Mouse (Mus musculus) midbrain, embryonic 14.5 days (tissue): ENCODE measurements around the gene Grk6. TPM values are rescaled to one million over a fixed set of nuclear protein-coding genes. Genes with fewer than 3 reads are reported as not detected.

Source experiments
- ATAC-seq: fragments of 200-750 bp; cut with Nextera tagmentation; 2 replicates; pipeline ENCODE4 v1.8.0; 2017; ENCODE audit warnings: moderate number of reproducible peaks, moderate library complexity; ENCODE audit not compliant: low FRiP score, low TSS enrichment
- DNase-seq: peaks from one replicate; pipeline ENCODE4 v3.0.0-alpha.2; 2015
- H3K27ac ChIP-seq: fragments of 300-500 bp; sonication (generic); replicated peaks from 2 replicates; pipeline ENCODE4 v1.5.1; 2014; ENCODE audit warnings: mild to moderate bottlenecking, low read depth, low read length, moderate library complexity
- H3K27me3 ChIP-seq: fragments of 300-500 bp; sonication (generic); 2 replicates; pipeline ENCODE4 v1.6.1; 2014; ENCODE audit warnings: low read length, control low read depth, mixed read lengths; ENCODE audit not compliant: control insufficient read depth, insufficient read depth
- H3K36me3 ChIP-seq: fragments of 300-500 bp; sonication (generic); 2 replicates; pipeline ENCODE4 v1.6.1; 2014; ENCODE audit warnings: low read length, control low read depth; ENCODE audit not compliant: control insufficient read depth, insufficient read depth
- H3K4me1 ChIP-seq: fragments of 300-500 bp; sonication (generic); 2 replicates; pipeline ENCODE4 v1.6.1; 2014; ENCODE audit warnings: mild to moderate bottlenecking, antibody characterized with exemption, low read length, control low read depth; ENCODE audit not compliant: control insufficient read depth, insufficient read depth
- H3K4me2 ChIP-seq: fragments of 300-500 bp; sonication (generic); 2 replicates; pipeline ENCODE4 v1.6.1; 2014; ENCODE audit warnings: mild to moderate bottlenecking, low read length, moderate library complexity
- H3K4me3 ChIP-seq: fragments of 300-500 bp; sonication (generic); replicated peaks from 2 replicates; pipeline ENCODE4 v1.5.1; 2014; ENCODE audit warnings: low read depth, low read length
- H3K9ac ChIP-seq: fragments of 300-500 bp; sonication (generic); replicated peaks from 2 replicates; pipeline ENCODE4 v1.6.1; 2014; ENCODE audit warnings: mild to moderate bottlenecking, low read length, moderate library complexity
- H3K9me3 ChIP-seq: fragments of 300-500 bp; sonication (generic); 2 replicates; pipeline ENCODE4 v1.6.1; 2016; ENCODE audit warnings: low read length, control low read depth, mixed read lengths; ENCODE audit not compliant: control insufficient read depth
- WGBS: fragments of 180-500 bp; shearing (Covaris S2); extraction: QIAGEN DNeasy Blood & Tissue Kit; methylation state at CpG from one replicate; pipeline ENCODE4 v1.1.7; 2014; 5-methylcytosine and 5-hydroxymethylcytosine counted together
- polyA plus RNA-seq: library from polyadenylated mRNA; unstranded; fragments of >200 nt; fragmentation: Nextera tagmentation; extraction: Ambion mirVana; gene quantifications from 2 replicates; pipeline ENCODE4 v1.2.1, GENCODE M21; 2014

Grk6 gene
- polyA plus RNA-seq, 1 experiment from 2014 or later = 44.0 TPM

GRCm38 (mm10) chr13:55443799-55444285 lies 1.0 kb upstream of the Grk6 start:
- no peak for DNase-seq
- H3K27me3 ChIP-seq = no peaks in the 10 kb centered on the region

GRCm38 (mm10) chr13:55444286-55444936 lies 461 bp upstream of the Grk6 start:
- peaks cover 13% of the 10 kb centered on the region for H3K4me1 ChIP-seq
- under 1% methylated on average over 33 of the region's 33 CpGs for WGBS

More at GRCm38 (mm10) chr13:55443799-55444285, 1.0 kb upstream of the Grk6 start:
- Histone ChIP-seq H3K9me3 (no peaks in the 10 kb centered on the region), H3K9ac (peak overlapping the region; percentile 62), H3K4me1 (peaks cover 13% of the 10 kb centered on the region), H3K4me2 (peak overlapping the region; percentile 89), H3K4me3 (peak overlapping the region; percentile 82), H3K27ac (peak overlapping the region; percentile 95), H3K36me3 (no peaks in the 10 kb centered on the region)
- 42% methylated on average over 9 of the region's 9 CpGs for WGBS
- no peak for ATAC-seq

GRCm38 (mm10) chr13:55445361-55446091 lies 654 bp downstream of the Grk6 start:
- WGBS = under 1% methylated on average over 66 of the region's 66 CpGs

More at GRCm38 (mm10) chr13:55444286-55444936, 461 bp upstream of the Grk6 start:
- Histone ChIP-seq H3K27ac (peak overlapping the region; percentile 95), H3K27me3 (no peaks in the 10 kb centered on the region), H3K4me3 (peak overlapping the region; percentile 82), H3K36me3 (peaks cover 4% of the 10 kb centered on the region), H3K4me2 (peak overlapping the region; percentile 89), H3K9ac (peak overlapping the region; percentile 62), H3K9me3 (no peaks in the 10 kb centered on the region)
- ATAC-seq (peak; percentile 79), DNase-seq (no peak)

GRCm38 (mm10) chr13:55446483-55447105 lies 1.7 kb downstream of the Grk6 start:
- no peak for DNase-seq
- H3K27me3 ChIP-seq = no peaks in the 10 kb centered on the region
- H3K27ac ChIP-seq = no peak overlapping the region
- H3K4me2 ChIP-seq = peak overlapping the region; percentile 89
- H3K36me3 ChIP-seq = peaks cover 25% of the 10 kb centered on the region
- H3K4me3 ChIP-seq = peak overlapping the region; percentile 82
- no peaks in the 10 kb centered on the region for H3K9me3 ChIP-seq
- peak overlapping the region; percentile 86; the same call in 1 of the 2 replicates for H3K9ac ChIP-seq
- no peak for ATAC-seq
- 83% methylated on average over 6 of the region's 6 CpGs for WGBS
- peaks cover 13% of the 10 kb centered on the region for H3K4me1 ChIP-seq

More at GRCm38 (mm10) chr13:55445361-55446091, 654 bp downstream of the Grk6 start:
- Histone ChIP-seq H3K4me2 (peak overlapping the region; percentile 89), H3K9me3 (no peaks in the 10 kb centered on the region), H3K36me3 (peaks cover 15% of the 10 kb centered on the region), H3K4me3 (peak overlapping the region; percentile 82), H3K4me1 (peaks cover 13% of the 10 kb centered on the region), H3K9ac (peak overlapping the region; percentile 86), H3K27ac (peak overlapping the region; percentile 95), H3K27me3 (no peaks in the 10 kb centered on the region)
- no peak for ATAC-seq
- no peak for DNase-seq

GRCm38 (mm10) chr13:55447543-55447943 lies 2.7 kb downstream of the Grk6 start:
- 71% methylated on average over 3 of the region's 3 CpGs for WGBS
- no peak overlapping the region for H3K4me3 ChIP-seq
- peaks cover 35% of the 10 kb centered on the region for H3K36me3 ChIP-seq
- no peaks in the 10 kb centered on the region for H3K9me3 ChIP-seq
- H3K4me2 ChIP-seq = no peak overlapping the region
- DNase-seq = no peak
- no peak for ATAC-seq
- no peak overlapping the region for H3K9ac ChIP-seq
- peaks cover 13% of the 10 kb centered on the region for H3K4me1 ChIP-seq
- H3K27ac ChIP-seq = no peak overlapping the region
- H3K27me3 ChIP-seq = no peaks in the 10 kb centered on the region

GRCm38 (mm10) chr13:55448131-55448530 lies 3.3 kb downstream of the Grk6 start:
- Histone ChIP-seq H3K4me2 (no peak overlapping the region), H3K9ac (no peak overlapping the region), H3K27me3 (no peaks in the 10 kb centered on the region), H3K36me3 (peaks cover 41% of the 10 kb centered on the region), H3K4me3 (no peak overlapping the region), H3K9me3 (no peaks in the 10 kb centered on the region), H3K4me1 (peaks cover 13% of the 10 kb centered on the region), H3K27ac (no peak overlapping the region)
- 97% methylated on average over 5 of the region's 5 CpGs for WGBS
- no peak for ATAC-seq
- DNase-seq = no peak

- no peaks in the 10 kb centered on the region for H3K9me3 ChIP-seq
- WGBS = 93% methylated on average over 9 of the region's 9 CpGs
- no peak overlapping the region for H3K4me2 ChIP-seq
- DNase-seq (no peak), ATAC-seq (no peak)
- H3K27ac ChIP-seq = no peak overlapping the region
- H3K9ac ChIP-seq = no peak overlapping the region
- no peaks in the 10 kb centered on the region for H3K27me3 ChIP-seq
- no peak overlapping the region for H3K4me3 ChIP-seq
- H3K4me1 ChIP-seq = peaks cover 13% of the 10 kb centered on the region
- H3K36me3 ChIP-seq = peaks cover 50% of the 10 kb centered on the region
Measured at GRCm38 (mm10) chr13:55449205-55449604, 4.3 kb downstream of the Grk6 start.

GRCm38 (mm10) chr13:55449679-55450441 lies 5.0 kb downstream of the Grk6 start:
- Histone ChIP-seq H3K9me3 (no peaks in the 10 kb centered on the region), H3K27ac (no peak overlapping the region), H3K4me3 (no peak overlapping the region), H3K36me3 (peaks cover 57% of the 10 kb centered on the region), H3K4me1 (peaks cover 13% of the 10 kb centered on the region), H3K27me3 (no peaks in the 10 kb centered on the region), H3K4me2 (no peak overlapping the region), H3K9ac (no peak overlapping the region)
- ATAC-seq (no peak), DNase-seq (no peak)
- 94% methylated on average over 17 of the region's 17 CpGs for WGBS
